Mouse (Mus musculus): Measurements from ENCODE around the gene Cacna1f.

- TF ChIP-seq CTCF (conservative IDR thresholded peaks at IDR 0.05; ENCODE audit: insufficient read depth, insufficient read length, low read depth, low read length) (no peak), POLR2A (IDR thresholded peaks at IDR 0.05; ENCODE audit: low read depth, low read length) (no peak)
These were observed 73.2 kb downstream of the Cacna1f start for GRCm38 (mm10) chrX:7680057-7680412.

All from kidney, adult 2 months (tissue).